Mouse (Mus musculus): ENCODE data around the gene Rad9a. TPM values are rescaled to one million over a fixed set of nuclear protein-coding genes. Genes with fewer than 3 reads are reported as not detected.
A peak's percentile ranks its signal among the peaks of the same experiment; 100 is the strongest.

Gene Rad9a
- polyA plus RNA-seq, 1 experiment from 2014 or later: 39.4 TPM

DNA sequence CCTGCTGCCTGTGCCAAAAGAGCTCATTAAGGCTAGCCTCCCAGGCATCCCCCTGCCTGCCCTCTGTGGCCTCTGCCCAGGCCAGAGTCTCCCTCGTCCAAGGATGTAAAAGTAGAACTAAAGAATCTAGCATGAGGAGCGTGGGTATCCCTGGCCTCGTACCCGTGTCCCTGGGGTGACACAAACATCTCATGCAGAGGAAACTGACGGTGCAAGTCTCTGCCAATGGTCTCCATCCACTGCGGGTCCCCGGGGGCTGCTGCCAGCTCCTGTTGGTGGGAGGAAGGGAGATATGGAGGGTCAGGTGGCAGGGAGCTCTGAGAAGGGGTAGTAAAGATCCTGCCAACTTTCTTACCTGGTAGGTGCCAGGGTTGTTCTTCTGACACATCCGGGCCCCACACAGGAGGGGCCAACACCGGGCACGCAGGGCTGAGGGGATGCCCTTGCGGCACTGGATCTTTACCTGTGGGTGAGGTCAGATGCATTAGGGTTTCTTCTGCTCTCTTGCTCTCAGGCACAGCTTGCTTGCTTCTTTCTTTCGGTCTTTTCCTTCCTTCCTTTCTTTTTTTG lies 12.3 kb downstream of the Rad9a start:
- no peak overlapping the region for H3K27ac ChIP-seq (ENCODE audit: low read length)
- H3K4me3 ChIP-seq (ENCODE audit: low read length): no peak overlapping the region
- peaks cover 35% of the 10 kb centered on the region for H3K4me1 ChIP-seq (ENCODE audit: insufficient read depth, low read length)
- H3K36me3 ChIP-seq (ENCODE audit: insufficient read depth, low read length): peaks cover 8% of the 10 kb centered on the region; the same call in 1 of the 2 replicates
- no peaks in the 10 kb centered on the region for H3K9me3 ChIP-seq (ENCODE audit: low read length)
- no peak overlapping the region for H3K4me2 ChIP-seq (replicated peaks; ENCODE audit: low read depth, low read length)
- no peaks in the 10 kb centered on the region for H3K27me3 ChIP-seq (ENCODE audit: insufficient read depth, low read length)
- WGBS: 88% methylated on average over 12 of the region's 12 CpGs
- no peak overlapping the region for H3K9ac ChIP-seq (replicated peaks; ENCODE audit: low read length)
- no peak for ATAC-seq (ENCODE audit: low FRiP score, low TSS enrichment)

- Histone ChIP-seq H3K4me3 (ENCODE audit: low read length) (no peak overlapping the region), H3K9ac (replicated peaks; ENCODE audit: low read length) (no peak overlapping the region), H3K4me1 (ENCODE audit: insufficient read depth, low read length) (peaks cover 27% of the 10 kb centered on the region), H3K4me2 (replicated peaks; ENCODE audit: low read depth, low read length) (no peak overlapping the region), H3K27ac (ENCODE audit: low read length) (no peak overlapping the region), H3K27me3 (ENCODE audit: insufficient read depth, low read length) (no peaks in the 10 kb centered on the region), H3K9me3 (ENCODE audit: low read length) (no peaks in the 10 kb centered on the region), H3K36me3 (ENCODE audit: insufficient read depth, low read length) (no peaks in the 10 kb centered on the region)
- no peak for ATAC-seq (ENCODE audit: low FRiP score, low TSS enrichment)
- WGBS: 53% methylated on average over 3 of the region's 3 CpGs
Measured at GRCm38 (mm10) chr19:4187303-4187702, 14.2 kb downstream of the Rad9a start.

- H3K9me3 ChIP-seq (ENCODE audit: low read length): no peaks in the 10 kb centered on the region
- H3K4me1 ChIP-seq (ENCODE audit: insufficient read depth, low read length): peaks cover 22% of the 10 kb centered on the region
- ATAC-seq (ENCODE audit: low FRiP score, low TSS enrichment): peak; percentile 39
- 0 out of 2 replicates have a peak overlapping the region, but pooled peaks have one; percentile 16 for H3K4me2 ChIP-seq (replicated peaks; ENCODE audit: low read depth, low read length)
- H3K36me3 ChIP-seq (ENCODE audit: insufficient read depth, low read length): no peaks in the 10 kb centered on the region
- no peaks in the 10 kb centered on the region for H3K27me3 ChIP-seq (ENCODE audit: insufficient read depth, low read length)
- H3K4me3 ChIP-seq (ENCODE audit: low read length): no peak overlapping the region
- H3K9ac ChIP-seq (replicated peaks; ENCODE audit: low read length): peak overlapping the region; percentile 23; the same call in 1 of the 2 replicates
- WGBS: 47% methylated on average over 15 of the region's 15 CpGs
- H3K27ac ChIP-seq (ENCODE audit: low read length): peak overlapping the region; percentile 55
Measured at GRCm38 (mm10) chr19:4184976-4185975, 16.2 kb downstream of the Rad9a start.

DNA sequence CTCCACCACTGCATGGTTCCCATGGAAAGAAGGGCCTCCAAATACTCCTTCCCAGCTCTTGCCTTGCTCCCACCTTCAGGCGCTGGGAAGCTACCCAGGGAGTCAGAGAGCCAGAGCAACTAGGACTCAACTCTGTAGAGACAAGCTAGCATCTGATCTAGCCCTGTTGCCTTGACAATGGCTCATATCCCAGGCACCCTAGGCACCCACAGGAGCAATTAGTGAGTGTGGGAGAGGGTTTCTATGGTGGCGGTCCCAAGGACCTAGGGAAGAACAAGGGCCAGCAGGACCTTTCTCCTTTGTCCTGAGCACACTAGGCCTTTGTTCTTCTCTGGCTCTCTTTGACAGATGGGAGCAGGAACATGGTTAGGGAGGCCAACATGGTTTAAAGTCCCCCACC lies 17.8 kb downstream of the Rad9a start:
- H3K27ac ChIP-seq (ENCODE audit: low read length): no peak overlapping the region
- WGBS: 93% methylated on average over 2 of the region's 2 CpGs

DNA sequence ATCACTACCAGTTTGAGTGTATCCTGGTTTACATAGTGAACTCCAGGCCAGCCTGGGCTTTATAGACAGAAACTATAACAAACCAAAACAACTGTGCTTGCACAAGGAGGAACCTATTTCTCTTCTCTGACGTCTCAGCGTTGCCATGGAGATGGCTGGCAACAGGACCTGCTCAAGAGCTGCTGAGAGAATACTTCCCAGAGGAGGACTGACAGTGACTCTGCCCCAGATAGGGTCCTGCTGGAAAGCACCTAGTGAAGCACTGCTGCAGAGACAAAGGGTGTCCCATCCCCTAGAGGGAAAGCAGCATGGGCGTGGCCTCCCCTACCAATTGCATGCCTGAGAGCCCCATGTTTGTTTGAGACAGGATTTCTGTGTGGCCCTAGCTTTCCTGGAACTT lies 19.6 kb downstream of the Rad9a start:
- Histone ChIP-seq H3K4me2 (replicated peaks; ENCODE audit: low read depth, low read length) (no peak overlapping the region), H3K4me3 (ENCODE audit: low read length) (no peak overlapping the region), H3K27me3 (ENCODE audit: insufficient read depth, low read length) (no peaks in the 10 kb centered on the region), H3K9ac (replicated peaks; ENCODE audit: low read length) (no peak overlapping the region), H3K27ac (ENCODE audit: low read length) (no peak overlapping the region), H3K36me3 (ENCODE audit: insufficient read depth, low read length) (no peaks in the 10 kb centered on the region), H3K9me3 (ENCODE audit: low read length) (no peaks in the 10 kb centered on the region), H3K4me1 (ENCODE audit: insufficient read depth, low read length) (peaks cover 22% of the 10 kb centered on the region)
- 40% methylated on average over 3 of the region's 3 CpGs for WGBS
- ATAC-seq (ENCODE audit: low FRiP score, low TSS enrichment): no peak

More for the DNA sequence above, 17.8 kb downstream of the Rad9a start:
- no peak overlapping the region for H3K9ac ChIP-seq (replicated peaks; ENCODE audit: low read length)
- no peak for ATAC-seq (ENCODE audit: low FRiP score, low TSS enrichment)
- H3K4me2 ChIP-seq (replicated peaks; ENCODE audit: low read depth, low read length): no peak overlapping the region
- no peak overlapping the region for H3K4me3 ChIP-seq (ENCODE audit: low read length)
- H3K27me3 ChIP-seq (ENCODE audit: insufficient read depth, low read length): no peaks in the 10 kb centered on the region
- no peaks in the 10 kb centered on the region for H3K9me3 ChIP-seq (ENCODE audit: low read length)
- peaks cover 22% of the 10 kb centered on the region for H3K4me1 ChIP-seq (ENCODE audit: insufficient read depth, low read length)
- H3K36me3 ChIP-seq (ENCODE audit: insufficient read depth, low read length): no peaks in the 10 kb centered on the region

DNA sequence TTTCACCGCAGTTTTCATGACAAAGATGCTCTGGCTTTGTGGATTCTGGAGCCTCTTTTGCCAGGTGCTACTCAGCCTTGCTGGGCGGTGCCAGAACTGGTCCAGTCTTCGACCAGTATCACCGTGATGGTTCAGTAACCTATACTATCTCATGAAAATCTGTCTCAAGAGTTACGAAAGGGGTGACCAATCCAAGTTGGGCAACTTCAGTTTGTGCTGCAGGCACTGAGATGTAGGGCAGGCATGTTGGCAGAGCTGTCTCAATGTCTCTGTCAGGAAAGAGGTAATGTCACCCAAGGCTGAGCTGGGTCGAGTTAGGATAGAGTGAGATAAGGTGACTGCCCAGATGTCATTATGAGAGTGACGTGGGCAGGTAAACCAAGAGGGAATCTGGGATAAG lies 21.1 kb downstream of the Rad9a start:
- Histone ChIP-seq H3K9me3 (ENCODE audit: low read length) (no peaks in the 10 kb centered on the region), H3K27ac (ENCODE audit: low read length) (no peak overlapping the region), H3K9ac (replicated peaks; ENCODE audit: low read length) (no peak overlapping the region), H3K4me2 (replicated peaks; ENCODE audit: low read depth, low read length) (no peak overlapping the region), H3K4me1 (ENCODE audit: insufficient read depth, low read length) (peaks cover 25% of the 10 kb centered on the region), H3K4me3 (ENCODE audit: low read length) (no peak overlapping the region), H3K36me3 (ENCODE audit: insufficient read depth, low read length) (no peaks in the 10 kb centered on the region), H3K27me3 (ENCODE audit: insufficient read depth, low read length) (no peaks in the 10 kb centered on the region)
- 87% methylated on average over 7 of the region's 7 CpGs for WGBS
- no peak for ATAC-seq (ENCODE audit: low FRiP score, low TSS enrichment)

- ATAC-seq (ENCODE audit: low FRiP score, low TSS enrichment): peak; percentile 66; the same call in 1 of the 2 replicates
- H3K36me3 ChIP-seq (ENCODE audit: insufficient read depth, low read length): no peaks in the 10 kb centered on the region
- H3K4me2 ChIP-seq (replicated peaks; ENCODE audit: low read depth, low read length): peak within 1 kb of the TSS; percentile 53
- no peak within 1 kb of the TSS for H3K27ac ChIP-seq (ENCODE audit: low read length)
- 2% methylated on average over 11 of the region's 11 CpGs for WGBS
- peak within 1 kb of the TSS; percentile 22 for H3K4me3 ChIP-seq (ENCODE audit: low read length)
- H3K9ac ChIP-seq (replicated peaks; ENCODE audit: low read length): peak within 1 kb of the TSS; percentile 49
- no peaks in the 10 kb centered on the region for H3K27me3 ChIP-seq (ENCODE audit: insufficient read depth, low read length)
- no peaks in the 10 kb centered on the region for H3K9me3 ChIP-seq (ENCODE audit: low read length)
- peaks cover 31% of the 10 kb centered on the region for H3K4me1 ChIP-seq (ENCODE audit: insufficient read depth, low read length)
Measured at GRCm38 (mm10) chr19:4175368-4175947, 26.0 kb downstream of the Rad9a start, which contains the start of gene Carns1. TSS of gene Carns1 (minus strand) at chr19:4175479.

DNA sequence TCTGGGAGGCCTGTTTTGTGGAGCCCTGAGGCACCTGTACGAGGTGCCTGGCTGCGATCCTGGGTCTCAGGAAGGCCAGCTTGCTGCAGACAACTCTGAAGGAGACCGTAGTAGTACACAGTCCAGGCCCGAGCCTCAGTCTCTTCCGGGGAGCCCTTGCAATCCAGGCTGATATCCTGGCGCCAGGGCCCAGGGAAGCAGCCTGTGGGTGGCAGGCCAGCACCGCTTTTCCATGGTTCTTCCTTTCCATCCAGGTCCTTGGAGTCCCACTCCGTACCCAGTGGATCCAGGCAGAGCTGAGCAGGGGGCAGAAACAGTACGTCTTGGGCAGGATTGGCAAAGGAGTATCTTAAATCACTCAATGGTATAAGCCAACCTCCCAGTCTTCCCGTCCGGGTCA lies 28.5 kb downstream of the Rad9a start:
- peak overlapping the region; percentile 32; the same call in 1 of the 2 replicates for H3K9ac ChIP-seq (replicated peaks; ENCODE audit: low read length)
- no peak overlapping the region for H3K4me2 ChIP-seq (replicated peaks; ENCODE audit: low read depth, low read length)
- no peaks in the 10 kb centered on the region for H3K27me3 ChIP-seq (ENCODE audit: insufficient read depth, low read length)
- no peaks in the 10 kb centered on the region for H3K9me3 ChIP-seq (ENCODE audit: low read length)
- no peak for ATAC-seq (ENCODE audit: low FRiP score, low TSS enrichment)
- H3K4me1 ChIP-seq (ENCODE audit: insufficient read depth, low read length): peaks cover 40% of the 10 kb centered on the region
- no peak overlapping the region for H3K27ac ChIP-seq (ENCODE audit: low read length)
- H3K36me3 ChIP-seq (ENCODE audit: insufficient read depth, low read length): no peaks in the 10 kb centered on the region
- H3K4me3 ChIP-seq (ENCODE audit: low read length): no peak overlapping the region
- WGBS: 57% methylated on average over 11 of the region's 11 CpGs

GRCm38 (mm10) chr19:4171393-4172290 lies 29.8 kb downstream of the Rad9a start:
- H3K4me1 ChIP-seq (ENCODE audit: insufficient read depth, low read length): peaks cover 40% of the 10 kb centered on the region
- no peak overlapping the region for H3K27ac ChIP-seq (ENCODE audit: low read length)
- no peaks in the 10 kb centered on the region for H3K9me3 ChIP-seq (ENCODE audit: low read length)
- no peak overlapping the region for H3K4me3 ChIP-seq (ENCODE audit: low read length)
- peak overlapping the region; percentile 29; the same call in 1 of the 2 replicates for H3K9ac ChIP-seq (replicated peaks; ENCODE audit: low read length)
- no peak for ATAC-seq (ENCODE audit: low FRiP score, low TSS enrichment)
- no peaks in the 10 kb centered on the region for H3K27me3 ChIP-seq (ENCODE audit: insufficient read depth, low read length)
- H3K4me2 ChIP-seq (replicated peaks; ENCODE audit: low read depth, low read length): no peak overlapping the region
- 59% methylated on average over 13 of the region's 13 CpGs for WGBS
- no peaks in the 10 kb centered on the region for H3K36me3 ChIP-seq (ENCODE audit: insufficient read depth, low read length)

Data from kidney, embryonic 16.5 days (tissue).